Mouse (Mus musculus): ENCODE measurements around the gene Sel1l2. TPM values are rescaled to one million over a fixed set of nuclear protein-coding genes. Genes with fewer than 3 reads are reported as not detected.

Sel1l2 gene
- polyA plus RNA-seq (2014; fragmentation: Nextera tagmentation; extraction: Ambion mirVana), result not detected in 2 replicates

- ATAC-seq (replicated peaks; ENCODE audit: insufficient number of reproducible peaks, low FRiP score, low TSS enrichment), result no peak
- no peak within 1 kb of the TSS for H3K4me2 ChIP-seq
Observed at GRCm38 (mm10) chr2:140389525-140389924, at the start of gene Sel1l2. Gene Sel1l2, minus strand, starts transcription at chr2:140389706.

GRCm38 (mm10) chr2:140439081-140439480 lies 49.6 kb upstream of the Sel1l2 start:
- Histone ChIP-seq H3K9ac (ENCODE audit: low read depth, low read length) (no peak overlapping the region), H3K4me2 (no peak overlapping the region), H3K27ac (ENCODE audit: low read depth, low read length) (no peak overlapping the region), H3K9me3 (replicated peaks; ENCODE audit: control insufficient read depth, low read length) (no peaks in the 10 kb centered on the region), H3K27me3 (ENCODE audit: control insufficient read depth, insufficient read depth, low read length) (no peaks in the 10 kb centered on the region), H3K4me1 (ENCODE audit: control insufficient read depth, insufficient read depth, low read length) (no peaks in the 10 kb centered on the region), H3K4me3 (ENCODE audit: low read depth, low read length) (no peak overlapping the region), H3K36me3 (ENCODE audit: control insufficient read depth, insufficient read depth, low read length) (no peaks in the 10 kb centered on the region)
- 82% methylated on average over 4 of the region's 4 CpGs for WGBS (ENCODE audit: insufficient replicate concordance)
- ATAC-seq (replicated peaks; ENCODE audit: insufficient number of reproducible peaks, low FRiP score, low TSS enrichment), result no peak

More at GRCm38 (mm10) chr2:140389525-140389924, at the start of gene Sel1l2:
- H3K27me3 ChIP-seq (ENCODE audit: control insufficient read depth, insufficient read depth, low read length), result no peaks in the 10 kb centered on the region
- H3K4me3 ChIP-seq (ENCODE audit: low read depth, low read length), result no peak within 1 kb of the TSS
- no peaks in the 10 kb centered on the region for H3K9me3 ChIP-seq (replicated peaks; ENCODE audit: control insufficient read depth, low read length)
- no peak within 1 kb of the TSS for H3K9ac ChIP-seq (ENCODE audit: low read depth, low read length)
- no peaks in the 10 kb centered on the region for H3K36me3 ChIP-seq (ENCODE audit: control insufficient read depth, insufficient read depth, low read length)
- WGBS (ENCODE audit: insufficient replicate concordance), result 44% methylated on average over 4 of the region's 4 CpGs
- H3K4me1 ChIP-seq (ENCODE audit: control insufficient read depth, insufficient read depth, low read length), result no peaks in the 10 kb centered on the region
- no peak within 1 kb of the TSS for H3K27ac ChIP-seq (ENCODE audit: low read depth, low read length)

GRCm38 (mm10) chr2:140427283-140427682 lies 37.8 kb upstream of the Sel1l2 start:
- H3K4me2 ChIP-seq, result no peak overlapping the region
- H3K9ac ChIP-seq (ENCODE audit: low read depth, low read length), result no peak overlapping the region
- H3K27me3 ChIP-seq (ENCODE audit: control insufficient read depth, insufficient read depth, low read length), result no peaks in the 10 kb centered on the region
- no peak overlapping the region for H3K4me3 ChIP-seq (ENCODE audit: low read depth, low read length)
- H3K4me1 ChIP-seq (ENCODE audit: control insufficient read depth, insufficient read depth, low read length), result no peaks in the 10 kb centered on the region
- no peak overlapping the region for H3K27ac ChIP-seq (ENCODE audit: low read depth, low read length)
- 17% methylated on average over 4 of the region's 4 CpGs for WGBS (ENCODE audit: insufficient replicate concordance)
- H3K36me3 ChIP-seq (ENCODE audit: control insufficient read depth, insufficient read depth, low read length), result no peaks in the 10 kb centered on the region
- ATAC-seq (replicated peaks; ENCODE audit: insufficient number of reproducible peaks, low FRiP score, low TSS enrichment), result no peak
- H3K9me3 ChIP-seq (replicated peaks; ENCODE audit: control insufficient read depth, low read length), result no peaks in the 10 kb centered on the region

- Histone ChIP-seq H3K9ac (ENCODE audit: low read depth, low read length) (no peak overlapping the region), H3K4me3 (ENCODE audit: low read depth, low read length) (no peak overlapping the region), H3K27me3 (ENCODE audit: control insufficient read depth, insufficient read depth, low read length) (no peaks in the 10 kb centered on the region), H3K9me3 (replicated peaks; ENCODE audit: control insufficient read depth, low read length) (no peaks in the 10 kb centered on the region), H3K36me3 (ENCODE audit: control insufficient read depth, insufficient read depth, low read length) (no peaks in the 10 kb centered on the region), H3K4me1 (ENCODE audit: control insufficient read depth, insufficient read depth, low read length) (no peaks in the 10 kb centered on the region), H3K4me2 (no peak overlapping the region), H3K27ac (ENCODE audit: low read depth, low read length) (no peak overlapping the region)
- no peak for ATAC-seq (replicated peaks; ENCODE audit: insufficient number of reproducible peaks, low FRiP score, low TSS enrichment)
Observed at GRCm38 (mm10) chr2:140425844-140426243, 36.3 kb upstream of the Sel1l2 start.

- Histone ChIP-seq H3K4me1 (ENCODE audit: control insufficient read depth, insufficient read depth, low read length) (no peaks in the 10 kb centered on the region), H3K27me3 (ENCODE audit: control insufficient read depth, insufficient read depth, low read length) (0 out of 2 replicates have a peak, but pooled peaks cover 5% of the 10 kb centered on the region), H3K9ac (ENCODE audit: low read depth, low read length) (peak overlapping the region; percentile 72), H3K4me2 (peak overlapping the region; percentile 76), H3K4me3 (ENCODE audit: low read depth, low read length) (peak overlapping the region; percentile 82), H3K9me3 (replicated peaks; ENCODE audit: control insufficient read depth, low read length) (no peaks in the 10 kb centered on the region), H3K36me3 (ENCODE audit: control insufficient read depth, insufficient read depth, low read length) (no peaks in the 10 kb centered on the region), H3K27ac (ENCODE audit: low read depth, low read length) (peak overlapping the region; percentile 66)
- peak; percentile 65 for ATAC-seq (replicated peaks; ENCODE audit: insufficient number of reproducible peaks, low FRiP score, low TSS enrichment)
- 0% methylated on average over 25 of the region's 58 CpGs for WGBS (ENCODE audit: insufficient replicate concordance)
Observed at GRCm38 (mm10) chr2:140395744-140396231, 6.3 kb upstream of the Sel1l2 start.

GRCm38 (mm10) chr2:140395179-140395578 lies 5.7 kb upstream of the Sel1l2 start, which contains the start of gene Macrod2:
Gene Macrod2, plus strand, starts transcription at chr2:140395309.
- Histone ChIP-seq H3K27ac (ENCODE audit: low read depth, low read length) (peak within 1 kb of the TSS; percentile 66), H3K9ac (ENCODE audit: low read depth, low read length) (peak within 1 kb of the TSS; percentile 72), H3K4me1 (ENCODE audit: control insufficient read depth, insufficient read depth, low read length) (no peaks in the 10 kb centered on the region), H3K27me3 (ENCODE audit: control insufficient read depth, insufficient read depth, low read length) (0 out of 2 replicates have a peak, but pooled peaks cover 5% of the 10 kb centered on the region), H3K36me3 (ENCODE audit: control insufficient read depth, insufficient read depth, low read length) (no peaks in the 10 kb centered on the region), H3K4me2 (peak within 1 kb of the TSS; percentile 76), H3K9me3 (replicated peaks; ENCODE audit: control insufficient read depth, low read length) (no peaks in the 10 kb centered on the region), H3K4me3 (ENCODE audit: low read depth, low read length) (peak within 1 kb of the TSS; percentile 82)
- peak; percentile 99 for ATAC-seq (replicated peaks; ENCODE audit: insufficient number of reproducible peaks, low FRiP score, low TSS enrichment)
- WGBS (ENCODE audit: insufficient replicate concordance), result under 1% methylated on average over 41 of the region's 47 CpGs

- H3K9ac ChIP-seq (ENCODE audit: low read depth, low read length), result no peak overlapping the region
- no peak overlapping the region for H3K4me2 ChIP-seq
- H3K36me3 ChIP-seq (ENCODE audit: control insufficient read depth, insufficient read depth, low read length), result no peaks in the 10 kb centered on the region
- ATAC-seq (replicated peaks; ENCODE audit: insufficient number of reproducible peaks, low FRiP score, low TSS enrichment), result no peak
- no peaks in the 10 kb centered on the region for H3K9me3 ChIP-seq (replicated peaks; ENCODE audit: control insufficient read depth, low read length)
- no peak overlapping the region for H3K27ac ChIP-seq (ENCODE audit: low read depth, low read length)
- H3K4me3 ChIP-seq (ENCODE audit: low read depth, low read length), result no peak overlapping the region
- H3K27me3 ChIP-seq (ENCODE audit: control insufficient read depth, insufficient read depth, low read length), result no peaks in the 10 kb centered on the region
- H3K4me1 ChIP-seq (ENCODE audit: control insufficient read depth, insufficient read depth, low read length), result no peaks in the 10 kb centered on the region
- WGBS (ENCODE audit: insufficient replicate concordance), result 73% methylated on average over 1 of the region's 1 CpGs
Observed at GRCm38 (mm10) chr2:140364804-140365203, 24.7 kb downstream of the Sel1l2 start.

GRCm38 (mm10) chr2:140359905-140360304 lies 29.6 kb downstream of the Sel1l2 start:
- Histone ChIP-seq H3K9me3 (replicated peaks; ENCODE audit: control insufficient read depth, low read length) (no peaks in the 10 kb centered on the region), H3K4me1 (ENCODE audit: control insufficient read depth, insufficient read depth, low read length) (no peaks in the 10 kb centered on the region), H3K27ac (ENCODE audit: low read depth, low read length) (no peak overlapping the region), H3K4me3 (ENCODE audit: low read depth, low read length) (no peak overlapping the region), H3K36me3 (ENCODE audit: control insufficient read depth, insufficient read depth, low read length) (no peaks in the 10 kb centered on the region), H3K4me2 (no peak overlapping the region), H3K27me3 (ENCODE audit: control insufficient read depth, insufficient read depth, low read length) (no peaks in the 10 kb centered on the region), H3K9ac (ENCODE audit: low read depth, low read length) (no peak overlapping the region)
- 53% methylated on average over 2 of the region's 2 CpGs for WGBS (ENCODE audit: insufficient replicate concordance)
- peak; percentile 39; the same call in 1 of the 2 replicates for ATAC-seq (replicated peaks; ENCODE audit: insufficient number of reproducible peaks, low FRiP score, low TSS enrichment)

- Histone ChIP-seq H3K4me3 (ENCODE audit: low read depth, low read length) (no peak overlapping the region), H3K4me2 (no peak overlapping the region), H3K4me1 (ENCODE audit: control insufficient read depth, insufficient read depth, low read length) (peaks cover 2% of the 10 kb centered on the region; the same call in 1 of the 2 replicates), H3K27ac (ENCODE audit: low read depth, low read length) (no peak overlapping the region), H3K27me3 (ENCODE audit: control insufficient read depth, insufficient read depth, low read length) (no peaks in the 10 kb centered on the region), H3K36me3 (ENCODE audit: control insufficient read depth, insufficient read depth, low read length) (no peaks in the 10 kb centered on the region), H3K9me3 (replicated peaks; ENCODE audit: control insufficient read depth, low read length) (no peaks in the 10 kb centered on the region), H3K9ac (ENCODE audit: low read depth, low read length) (no peak overlapping the region)
- ATAC-seq (replicated peaks; ENCODE audit: insufficient number of reproducible peaks, low FRiP score, low TSS enrichment), result no peak; the same call in 1 of the 2 replicates
- WGBS (ENCODE audit: insufficient replicate concordance), result 29% methylated on average over 7 of the region's 7 CpGs
Observed at GRCm38 (mm10) chr2:140342394-140342793, 47.1 kb downstream of the Sel1l2 start.
